Mouse (Mus musculus) G1E (cell line): ENCODE data around the gene Wwp2. TPM values are rescaled to one million over a fixed set of nuclear protein-coding genes. Genes with fewer than 3 reads are reported as not detected.

Source experiments
- ATAC-seq: 2 replicates; pipeline ENCODE4 v1.8.0; 2016; ENCODE audit warnings: mild to moderate bottlenecking; ENCODE audit not compliant: insufficient number of reproducible peaks, poor library complexity, low FRiP score, severe bottlenecking; ENCODE audit errors: extremely low read depth
- DNase-seq: peaks from one replicate; pipeline ENCODE4 v3.0.0; 2012; ENCODE audit warnings: low spot score
- H3K27me3 ChIP-seq: 2 replicates; pipeline ENCODE4 v1.6.1; 2012; ENCODE audit warnings: mild to moderate bottlenecking, low read length, inconsistent platforms; ENCODE audit not compliant: insufficient read depth
- H3K36me3 ChIP-seq: replicated peaks from 2 replicates; pipeline ENCODE3; 2012; ENCODE audit warnings: mild to moderate bottlenecking, inconsistent platforms
- H3K4me1 ChIP-seq: 2 replicates; pipeline ENCODE4 v1.6.1; 2012; ENCODE audit warnings: low read depth, low read length, inconsistent platforms, mixed read lengths; ENCODE audit not compliant: insufficient read depth
- H3K4me3 ChIP-seq: 2 replicates; pipeline ENCODE4 v1.5.1; 2012; ENCODE audit warnings: low read depth, mild to moderate bottlenecking, inconsistent platforms, low read length, moderate library complexity, mixed read lengths
- H3K9me3 ChIP-seq: replicated peaks from 2 replicates; pipeline ENCODE4 v1.6.1; 2012; ENCODE audit warnings: inconsistent platforms
- CTCF ChIP-seq: IDR thresholded peaks from 2 replicates; pipeline ENCODE4 v1.5.1; 2012; ENCODE audit warnings: low read depth, low read length, inconsistent platforms, mixed read lengths
- GATA1 ChIP-seq: IDR thresholded peaks from 2 replicates; pipeline ENCODE4 v1.6.1; 2012; ENCODE audit warnings: borderline replicate concordance, low read length, inconsistent platforms, mixed read lengths
- GATA2 ChIP-seq: IDR thresholded peaks from 2 replicates; pipeline ENCODE4 v1.6.1; 2012; ENCODE audit warnings: low read depth, low read length, inconsistent platforms, borderline replicate concordance
- POLR2AphosphoS5 ChIP-seq: IDR thresholded peaks from 2 replicates; pipeline ENCODE4 v1.6.1; 2012; ENCODE audit warnings: low read depth, low read length, inconsistent platforms; ENCODE audit not compliant: insufficient replicate concordance
- TAL1 ChIP-seq: conservative IDR thresholded peaks from 2 replicates; pipeline ENCODE4 v1.6.1; 2012; ENCODE audit warnings: low read depth, low read length, inconsistent platforms, mixed read lengths
- polyA plus RNA-seq: library from polyadenylated mRNA; stranded (reverse); fragments of >175 nt; gene quantifications from 2 replicates; pipeline ENCODE4 v1.2.3, GENCODE M21; 2012
- total RNA-seq, 2 experiments: library from RNA; stranded (forward) in 1 of 2; stranded (reverse) in 1 of 2; fragments of 200-1000 nt in 1 of 2; fragments of >200 nt in 1 of 2; fragmentation: Nextera tagmentation in 1 of 2; gene quantifications; 2 replicates each; pipeline ENCODE4 v1.2.3; 2014 to 2017

The Wwp2 gene
- total and polyA plus RNA-seq, 3 experiments, result 45.7 to 77.5 (median 71.4) TPM

GRCm38 (mm10) chr8:107537472-107537871 is 101.3 kb downstream of the Wwp2 start:
- H3K36me3 ChIP-seq, result peaks cover 89% of the 10 kb centered on the region
- TF ChIP-seq GATA2 (no peak), TAL1 (no peak), POLR2AphosphoS5 (no peak), GATA1 (no peak), CTCF (no peak)
- DNase-seq, result no peak
- no peak for ATAC-seq
- no peaks in the 10 kb centered on the region for H3K9me3 ChIP-seq
- H3K4me1 ChIP-seq, result 0 out of 2 replicates have a peak, but pooled peaks cover 3% of the 10 kb centered on the region
- no peaks in the 10 kb centered on the region for H3K27me3 ChIP-seq
- no peak overlapping the region for H3K4me3 ChIP-seq

GRCm38 (mm10) chr8:107540623-107541022 is 104.5 kb downstream of the Wwp2 start:
- no peak for DNase-seq
- H3K4me1 ChIP-seq, result 0 out of 2 replicates have a peak, but pooled peaks cover 3% of the 10 kb centered on the region

GRCm38 (mm10) chr8:107541369-107541768 is 105.2 kb downstream of the Wwp2 start:
- TF ChIP-seq TAL1 (no peak), GATA1 (no peak), GATA2 (no peak), POLR2AphosphoS5 (no peak), CTCF (no peak)
- Histone ChIP-seq H3K36me3 (peaks cover 90% of the 10 kb centered on the region), H3K9me3 (no peaks in the 10 kb centered on the region), H3K4me1 (0 out of 2 replicates have a peak, but pooled peaks cover 3% of the 10 kb centered on the region), H3K27me3 (no peaks in the 10 kb centered on the region), H3K4me3 (no peak overlapping the region)
- no peak for ATAC-seq
- DNase-seq, result no peak

More at GRCm38 (mm10) chr8:107540623-107541022, 104.5 kb downstream of the Wwp2 start:
- no peak for ATAC-seq
- Histone ChIP-seq H3K27me3 (no peaks in the 10 kb centered on the region), H3K9me3 (no peaks in the 10 kb centered on the region), H3K36me3 (peaks cover 89% of the 10 kb centered on the region), H3K4me3 (no peak overlapping the region)
- no peak for TF ChIP-seq GATA2

- no peak overlapping the region for H3K4me3 ChIP-seq
- no peak for TF ChIP-seq TAL1
- peaks cover 92% of the 10 kb centered on the region for H3K36me3 ChIP-seq
- H3K4me1 ChIP-seq, result peaks cover 6% of the 10 kb centered on the region; the same call in 1 of the 2 replicates
- DNase-seq (no peak), ATAC-seq (no peak)
- no peaks in the 10 kb centered on the region for H3K27me3 ChIP-seq
- H3K9me3 ChIP-seq, result no peaks in the 10 kb centered on the region
Measured at GRCm38 (mm10) chr8:107542151-107542550, 106.0 kb downstream of the Wwp2 start.

GRCm38 (mm10) chr8:107543714-107544113 is 107.5 kb downstream of the Wwp2 start:
- Histone ChIP-seq H3K4me1 (peaks cover 6% of the 10 kb centered on the region; the same call in 1 of the 2 replicates), H3K27me3 (no peaks in the 10 kb centered on the region), H3K4me3 (no peak overlapping the region), H3K36me3 (peaks cover 93% of the 10 kb centered on the region), H3K9me3 (no peaks in the 10 kb centered on the region)
- ATAC-seq, result no peak
- no peak for DNase-seq
- TF ChIP-seq GATA2 (no peak), TAL1 (no peak)

- peaks cover 96% of the 10 kb centered on the region for H3K36me3 ChIP-seq
Measured at GRCm38 (mm10) chr8:107544211-107544610, 108.0 kb downstream of the Wwp2 start.

GRCm38 (mm10) chr8:107544651-107545174 is 108.5 kb downstream of the Wwp2 start:
- no peaks in the 10 kb centered on the region for H3K27me3 ChIP-seq
- peaks cover 97% of the 10 kb centered on the region for H3K36me3 ChIP-seq
- no peak overlapping the region for H3K4me3 ChIP-seq
- ATAC-seq, result no peak
- H3K9me3 ChIP-seq, result no peaks in the 10 kb centered on the region
- TF ChIP-seq GATA2 (no peak), GATA1 (no peak), POLR2AphosphoS5 (no peak), TAL1 (no peak), CTCF (no peak)
- H3K4me1 ChIP-seq, result peaks cover 6% of the 10 kb centered on the region; the same call in 1 of the 2 replicates
- no peak for DNase-seq

More at GRCm38 (mm10) chr8:107544211-107544610, 108.0 kb downstream of the Wwp2 start:
- TF ChIP-seq GATA1 (no peak), TAL1 (no peak), POLR2AphosphoS5 (no peak), CTCF (no peak), GATA2 (no peak)
- no peaks in the 10 kb centered on the region for H3K9me3 ChIP-seq
- no peaks in the 10 kb centered on the region for H3K27me3 ChIP-seq
- peaks cover 6% of the 10 kb centered on the region; the same call in 1 of the 2 replicates for H3K4me1 ChIP-seq
- no peak overlapping the region for H3K4me3 ChIP-seq
- ATAC-seq, result no peak
- no peak for DNase-seq
